Mouse (Mus musculus) olfactory bulb, adult 2 months (tissue): ENCODE measurements around the gene Selenow. TPM values are rescaled to one million over a fixed set of nuclear protein-coding genes. Genes with fewer than 3 reads are reported as not detected.

Source experiments
- H3K27ac ChIP-seq: fragments of 200-500 bp; 2 replicates; pipeline ENCODE4 v1.5.1; 2012; ENCODE audit warnings: low read depth, low read length; ENCODE audit not compliant: insufficient read depth
- H3K4me1 ChIP-seq: fragments of 200-500 bp; 2 replicates; pipeline ENCODE4 v1.6.1; 2012; ENCODE audit warnings: low read length; ENCODE audit not compliant: control insufficient read depth, insufficient read depth
- H3K4me3 ChIP-seq: fragments of 200-500 bp; 2 replicates; pipeline ENCODE4 v1.5.1; 2012; ENCODE audit warnings: mild to moderate bottlenecking, low read depth, low read length, moderate library complexity; ENCODE audit not compliant: insufficient read depth
- CTCF ChIP-seq: fragments of 200-500 bp; IDR thresholded peaks from 2 replicates; pipeline ENCODE4 v1.5.1; 2012; ENCODE audit warnings: low read depth, mild to moderate bottlenecking, low read length, moderate library complexity; ENCODE audit not compliant: insufficient read depth
- POLR2A ChIP-seq: fragments of 200-500 bp; IDR thresholded peaks from 2 replicates; pipeline ENCODE4 v1.6.1; 2012; ENCODE audit warnings: mild to moderate bottlenecking, low read depth, low read length, moderate library complexity; ENCODE audit not compliant: insufficient read depth
- WGBS: fragments of 180-500 bp; shearing (Covaris S2); methylation state at CpG from one replicate; pipeline ENCODE4 v1.1.7; 2018; 5-methylcytosine and 5-hydroxymethylcytosine counted together
- polyA plus RNA-seq: library from polyadenylated mRNA; stranded (reverse); fragments of >200 nt; gene quantifications from 2 replicates; pipeline ENCODE4 v1.2.4, GENCODE M21; 2012; ENCODE audit warnings: low replicate concordance; ENCODE audit not compliant: missing spikeins, insufficient read depth, insufficient read length

Gene Selenow
- polyA plus RNA-seq, 1 experiment: 430 TPM

DNA sequence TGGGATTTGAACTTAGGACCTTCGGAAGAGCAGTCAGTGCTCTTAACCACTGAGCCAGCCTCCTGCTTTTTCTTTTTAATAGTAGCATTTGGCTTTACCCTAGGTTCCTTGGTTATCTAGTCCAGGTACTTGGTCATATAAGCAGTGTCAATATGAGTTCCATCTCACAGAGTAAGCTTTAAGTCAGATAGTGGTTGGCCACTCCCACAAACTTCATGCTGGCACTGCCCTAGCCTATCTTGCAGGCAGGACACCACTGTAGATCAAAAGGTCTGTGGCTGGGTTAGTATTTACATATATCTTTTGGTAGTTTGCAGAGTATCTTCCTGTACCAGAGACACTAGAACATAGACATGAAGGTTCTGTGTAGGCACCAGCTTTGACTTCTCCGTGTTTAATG is 38.1 kb downstream of the Selenow start:
- TF ChIP-seq CTCF: no peak
- 87% methylated on average over 2 of the region's 2 CpGs for WGBS
- Histone ChIP-seq H3K4me3 (no peak overlapping the region), H3K4me1 (no peaks in the 10 kb centered on the region), H3K27ac (no peak overlapping the region)

DNA sequence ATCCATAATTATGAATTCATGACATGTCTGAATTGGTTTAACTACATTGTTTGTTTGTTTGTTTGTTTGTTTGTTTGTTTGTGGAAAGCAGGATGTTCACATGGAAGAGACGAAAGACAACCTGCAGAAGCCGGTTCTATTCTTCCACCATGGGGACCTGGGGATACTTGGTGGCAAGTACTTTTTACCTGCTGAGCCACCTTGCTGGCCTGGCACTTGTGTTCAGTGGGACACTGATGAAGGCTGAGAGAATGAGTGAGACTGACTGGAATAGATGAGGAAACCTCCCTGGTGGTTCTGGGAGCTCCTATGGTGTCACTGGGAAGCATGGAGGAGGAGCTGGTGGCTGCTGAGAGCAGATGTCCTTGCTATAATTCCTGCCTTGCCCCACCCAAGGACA is 39.9 kb downstream of the Selenow start, which contains the start of gene Crxos:
Gene Crxos (plus strand): TSS at position 301 of the 400 bp plus-strand sequence.
- no peak for TF ChIP-seq POLR2A
- no peak for TF ChIP-seq CTCF
- 86% methylated on average over 2 of the region's 2 CpGs for WGBS
- H3K27ac ChIP-seq: no peak within 1 kb of the TSS
- H3K4me1 ChIP-seq: no peaks in the 10 kb centered on the region
- no peak within 1 kb of the TSS for H3K4me3 ChIP-seq

DNA sequence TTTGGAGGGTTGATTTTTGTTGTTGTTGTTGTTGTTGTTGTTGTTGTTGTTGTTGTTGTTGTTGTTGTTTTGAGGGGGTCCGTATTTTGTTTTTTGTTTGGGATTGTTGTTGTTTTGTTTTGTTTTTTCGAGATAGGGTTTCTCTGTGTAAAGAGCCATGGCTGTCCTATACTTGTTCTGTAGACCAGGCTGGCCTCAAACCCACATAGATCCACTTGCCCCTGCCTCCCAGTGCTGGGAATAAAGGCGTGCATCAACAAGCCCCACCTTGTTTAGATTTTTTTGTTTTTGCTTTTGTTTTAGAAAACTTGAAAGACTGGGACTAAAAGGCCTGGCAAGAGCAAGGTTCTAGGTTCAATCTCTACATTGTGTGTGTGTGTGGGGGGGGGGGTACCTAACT is 40.4 kb downstream of the Selenow start:
- WGBS: 53% methylated on average over 3 of the region's 3 CpGs

DNA sequence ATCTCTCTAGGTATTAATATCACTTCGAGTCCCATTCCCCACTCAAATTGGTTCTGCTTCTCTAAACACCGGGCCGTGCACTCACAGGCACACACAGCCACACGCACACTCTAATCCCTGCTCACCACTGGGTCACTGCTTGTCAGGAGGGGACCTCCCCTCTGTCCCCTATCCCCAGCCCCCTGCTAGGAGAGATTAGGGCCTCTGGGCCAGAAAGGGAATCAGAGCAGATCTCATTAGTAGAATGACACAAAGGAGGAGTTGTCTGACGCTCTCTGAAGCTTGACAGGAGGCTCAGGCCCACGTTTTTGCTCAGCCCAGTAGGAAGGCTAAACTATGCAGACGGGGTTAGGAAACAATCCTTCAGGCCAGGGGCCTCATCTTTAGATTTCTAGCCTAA is 40.8 kb downstream of the Selenow start:
- no peak overlapping the region for H3K27ac ChIP-seq
- H3K4me1 ChIP-seq: no peaks in the 10 kb centered on the region
- H3K4me3 ChIP-seq: no peak overlapping the region
- TF ChIP-seq POLR2A: no peak
- no peak for TF ChIP-seq CTCF
- 11% methylated on average over 7 of the region's 7 CpGs for WGBS

More for the DNA sequence above, 40.4 kb downstream of the Selenow start:
- Histone ChIP-seq H3K4me3 (no peak overlapping the region), H3K27ac (no peak overlapping the region), H3K4me1 (no peaks in the 10 kb centered on the region)
- TF ChIP-seq CTCF: no peak
- no peak for TF ChIP-seq POLR2A

DNA sequence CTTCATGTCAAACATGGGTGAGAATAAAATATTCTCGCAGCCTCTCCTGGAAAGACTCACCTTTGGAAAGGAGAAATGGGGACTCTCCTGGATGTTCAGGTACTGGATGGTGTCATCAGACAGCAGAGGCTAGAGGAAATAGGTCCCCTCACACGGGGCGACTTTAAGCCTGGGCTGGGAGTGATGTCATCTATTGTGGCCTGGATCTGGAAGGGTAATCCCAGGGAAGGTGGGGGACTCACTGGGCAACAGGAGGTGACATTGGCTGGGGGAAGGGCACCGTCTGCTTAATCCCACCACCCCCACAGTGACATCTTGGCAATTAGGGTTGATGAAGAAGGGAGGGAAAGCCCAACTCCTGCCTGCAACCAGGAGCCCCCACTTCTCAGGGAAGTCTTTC is 42.4 kb downstream of the Selenow start, which contains the start of gene Crx:
Gene Crx (minus strand): TSS at position 213 of the 400 bp plus-strand sequence.
- no peak for TF ChIP-seq POLR2A
- TF ChIP-seq CTCF: no peak
- Histone ChIP-seq H3K27ac (no peak within 1 kb of the TSS), H3K4me3 (no peak within 1 kb of the TSS), H3K4me1 (no peaks in the 10 kb centered on the region)
- 35% methylated on average over 4 of the region's 4 CpGs for WGBS

Other genes starting within 250 kb of the Selenow start
- not detected in 2 replicates for gene Obox5, start 172.3 kb downstream of the Selenow start, polyA plus RNA-seq
- not detected in 2 replicates for gene Obox6, start 82.7 kb downstream of the Selenow start, polyA plus RNA-seq
- not detected in 2 replicates for gene Crx, start 42.4 kb downstream of the Selenow start, polyA plus RNA-seq
- not detected in 2 replicates for gene Crxos, start 39.8 kb downstream of the Selenow start, polyA plus RNA-seq
- gene Nop53, start 23.7 kb upstream of the Selenow start, polyA plus RNA-seq: not detected in 2 replicates
- not detected in 2 replicates for gene Ehd2, start 45.2 kb upstream of the Selenow start, polyA plus RNA-seq
- gene Bicra, start 125.5 kb upstream of the Selenow start, polyA plus RNA-seq: not detected in 2 replicates
- gene Zfp541, start 139.4 kb upstream of the Selenow start, polyA plus RNA-seq: not detected in 2 replicates
- not detected in 2 replicates for gene Napa, start 176.1 kb upstream of the Selenow start, polyA plus RNA-seq
- gene Kptn, start 197.5 kb upstream of the Selenow start, polyA plus RNA-seq: not detected in 2 replicates
- not detected in 2 replicates for gene Slc8a2, start 207.4 kb upstream of the Selenow start, polyA plus RNA-seq